Mouse (Mus musculus) erythroblast, adult 5-6 weeks (primary cell): Measurements from ENCODE around the gene Olfr883. TPM values are rescaled to one million over a fixed set of nuclear protein-coding genes. Genes with fewer than 3 reads are reported as not detected.

Experiments used
- ATAC-seq: replicated peaks from 2 replicates; pipeline ENCODE4 v1.8.0; 2016; ENCODE audit warnings: moderate number of reproducible peaks, mild to moderate bottlenecking, moderate TSS enrichment, inconsistent platforms; ENCODE audit not compliant: poor library complexity, low FRiP score, severe bottlenecking
- total RNA-seq, 2 experiments: library from RNA; stranded (forward) in 1 of 2; stranded (reverse) in 1 of 2; fragments of 150-400 nt in 1 of 2; fragments of 200-764, 138-1000 nt in 1 of 2; gene quantifications; 2 replicates each; pipeline versions ENCODE4 v1.2.3 to v1.2.4; 2015 to 2017; ENCODE audit warnings: low replicate concordance in 2 of 2

Gene Olfr883
- total RNA-seq (2015; ENCODE audit: low replicate concordance) = not detected in 2 replicates
- total RNA-seq (2017; ENCODE audit: low replicate concordance) = not detected in 2 replicates

GRCm38 (mm10) chr9:38025508-38025907 lies at the start of gene Olfr883:
TSS of gene Olfr883 (plus strand) at chr9:38025808.
- ATAC-seq = no peak

GRCm38 (mm10) chr9:37991525-37991924 lies 34.1 kb upstream of the Olfr883 start, which contains the start of gene Olfr881:
TSS of gene Olfr881 (plus strand) at chr9:37991825.
- ATAC-seq = no peak

- ATAC-seq = no peak
Observed at GRCm38 (mm10) chr9:37998581-37999204, 26.9 kb upstream of the Olfr883 start.

GRCm38 (mm10) chr9:38000021-38000420 lies 25.6 kb upstream of the Olfr883 start:
- ATAC-seq = no peak

- ATAC-seq = no peak
Observed at GRCm38 (mm10) chr9:38046255-38046654, 20.6 kb downstream of the Olfr883 start, which contains the start of gene Olfr884. TSS of gene Olfr884 (plus strand) at chr9:38046555.

GRCm38 (mm10) chr9:38061022-38061421 lies 35.4 kb downstream of the Olfr883 start, which contains the start of gene Olfr885:
TSS of gene Olfr885 (plus strand) at chr9:38061322.
- ATAC-seq = no peak

Other genes starting within 250 kb of the Olfr883 start
- gene Olfr876, start 222.8 kb upstream of the Olfr883 start, total RNA-seq (2015; ENCODE audit: low replicate concordance) = not detected in 2 replicates
- gene Olfr876, start 222.8 kb upstream of the Olfr883 start, total RNA-seq (2017; ENCODE audit: low replicate concordance) = not detected in 2 replicates
- not detected in 2 replicates for gene Olfr877, start 171.5 kb upstream of the Olfr883 start, total RNA-seq (2015; ENCODE audit: low replicate concordance)
- gene Olfr877, start 171.5 kb upstream of the Olfr883 start, total RNA-seq (2017; ENCODE audit: low replicate concordance) = not detected in 2 replicates
- not detected in 2 replicates for gene Olfr145, start 129.1 kb upstream of the Olfr883 start, total RNA-seq (2015; ENCODE audit: low replicate concordance)
- not detected in 2 replicates for gene Olfr145, start 129.1 kb upstream of the Olfr883 start, total RNA-seq (2017; ENCODE audit: low replicate concordance)
- not detected in 2 replicates for gene Olfr878, start 108.0 kb upstream of the Olfr883 start, total RNA-seq (2015; ENCODE audit: low replicate concordance)
- gene Olfr878, start 108.0 kb upstream of the Olfr883 start, total RNA-seq (2017; ENCODE audit: low replicate concordance) = not detected in 2 replicates
- not detected in 2 replicates for gene Olfr881, start 34.0 kb upstream of the Olfr883 start, total RNA-seq (2015; ENCODE audit: low replicate concordance)
- gene Olfr881, start 34.0 kb upstream of the Olfr883 start, total RNA-seq (2017; ENCODE audit: low replicate concordance) = 0.14 TPM in 1 of 2 replicates, not detected in the other
- gene Olfr884, start 20.7 kb downstream of the Olfr883 start, total RNA-seq (2015; ENCODE audit: low replicate concordance) = not detected in 2 replicates
- gene Olfr884, start 20.7 kb downstream of the Olfr883 start, total RNA-seq (2017; ENCODE audit: low replicate concordance) = not detected in 2 replicates
- gene Olfr885, start 35.5 kb downstream of the Olfr883 start, total RNA-seq (2015; ENCODE audit: low replicate concordance) = not detected in 2 replicates
- gene Olfr885, start 35.5 kb downstream of the Olfr883 start, total RNA-seq (2017; ENCODE audit: low replicate concordance) = not detected in 2 replicates
- gene Olfr887, start 58.3 kb downstream of the Olfr883 start, total RNA-seq (2015; ENCODE audit: low replicate concordance) = not detected in 2 replicates
- 0.14 TPM in 1 of 2 replicates, not detected in the other for gene Olfr887, start 58.3 kb downstream of the Olfr883 start, total RNA-seq (2017; ENCODE audit: low replicate concordance)
- gene Olfr888, start 82.3 kb downstream of the Olfr883 start, total RNA-seq (2015; ENCODE audit: low replicate concordance) = not detected in 2 replicates
- gene Olfr888, start 82.3 kb downstream of the Olfr883 start, total RNA-seq (2017; ENCODE audit: low replicate concordance) = not detected in 2 replicates
- not detected in 2 replicates for gene Olfr889, start 89.4 kb downstream of the Olfr883 start, total RNA-seq (2015; ENCODE audit: low replicate concordance)
- gene Olfr889, start 89.4 kb downstream of the Olfr883 start, total RNA-seq (2017; ENCODE audit: low replicate concordance) = not detected in 2 replicates
- gene Olfr890, start 116.7 kb downstream of the Olfr883 start, total RNA-seq (2015; ENCODE audit: low replicate concordance) = not detected in 2 replicates
- not detected in 2 replicates for gene Olfr890, start 116.7 kb downstream of the Olfr883 start, total RNA-seq (2017; ENCODE audit: low replicate concordance)
- gene Olfr891, start 155.0 kb downstream of the Olfr883 start, total RNA-seq (2015; ENCODE audit: low replicate concordance) = not detected in 2 replicates
- not detected in 2 replicates for gene Olfr891, start 155.0 kb downstream of the Olfr883 start, total RNA-seq (2017; ENCODE audit: low replicate concordance)
- gene Olfr893, start 182.6 kb downstream of the Olfr883 start, total RNA-seq (2015; ENCODE audit: low replicate concordance) = not detected in 2 replicates
- gene Olfr893, start 182.6 kb downstream of the Olfr883 start, total RNA-seq (2017; ENCODE audit: low replicate concordance) = not detected in 2 replicates
- gene Olfr894, start 192.2 kb downstream of the Olfr883 start, total RNA-seq (2015; ENCODE audit: low replicate concordance) = not detected in 2 replicates
- gene Olfr894, start 192.2 kb downstream of the Olfr883 start, total RNA-seq (2017; ENCODE audit: low replicate concordance) = not detected in 2 replicates
- not detected in 2 replicates for gene Olfr143, start 227.0 kb downstream of the Olfr883 start, total RNA-seq (2015; ENCODE audit: low replicate concordance)
- gene Olfr143, start 227.0 kb downstream of the Olfr883 start, total RNA-seq (2017; ENCODE audit: low replicate concordance) = not detected in 2 replicates
- not detected in 2 replicates for gene Olfr895, start 242.0 kb downstream of the Olfr883 start, total RNA-seq (2015; ENCODE audit: low replicate concordance)
- gene Olfr895, start 242.0 kb downstream of the Olfr883 start, total RNA-seq (2017; ENCODE audit: low replicate concordance) = not detected in 2 replicates